Mouse (Mus musculus): ENCODE results near the gene Gm6337. TPM values are rescaled to one million over a fixed set of nuclear protein-coding genes. Genes with fewer than 3 reads are reported as not detected.

Gm6337 gene
- not detected for polyA plus RNA-seq (2017; shearing (Covaris generic))

DNA sequence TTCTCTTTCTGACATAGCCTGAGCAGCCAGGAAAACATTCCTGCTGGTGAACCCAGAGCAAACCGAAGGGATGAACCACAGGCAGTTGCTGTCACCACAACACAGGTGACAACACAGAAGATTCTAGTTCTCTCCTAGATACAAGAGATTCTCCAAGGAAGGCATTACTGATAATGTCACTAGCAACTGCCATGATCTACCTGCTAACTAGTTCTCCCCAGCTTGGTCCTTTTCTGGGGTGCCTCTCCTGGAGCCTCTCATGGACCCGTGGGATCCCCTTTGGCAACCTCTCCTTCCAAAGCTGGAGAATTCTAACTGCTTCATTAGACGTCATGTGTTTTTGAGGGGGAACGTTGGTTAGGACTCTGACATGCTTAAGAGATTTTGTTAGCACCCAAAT, at the start of gene Gm6337:
Gene Gm6337, minus strand, starts transcription at position 101 of the 400 bp plus-strand sequence.

DNA sequence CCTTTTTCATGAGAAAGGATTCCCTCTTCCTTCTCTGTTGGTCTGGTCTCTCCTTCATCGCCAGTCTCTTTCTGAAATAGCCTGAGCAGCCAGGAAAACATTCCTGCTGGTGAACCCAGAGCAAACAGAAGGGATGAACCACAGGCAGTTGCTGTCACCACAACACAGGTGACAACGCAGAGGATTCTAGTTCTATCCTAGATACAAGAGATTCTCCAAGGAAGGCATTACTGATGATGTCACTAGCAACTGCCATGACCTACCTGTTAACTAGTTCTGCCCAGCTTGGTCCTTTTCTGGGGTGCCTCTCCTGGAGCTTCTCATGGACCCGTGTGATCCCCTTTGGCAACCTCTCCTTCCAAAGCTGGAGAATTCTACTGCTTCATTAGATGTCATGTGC, 35.8 kb upstream of the Gm6337 start, which contains the start of gene Gm8206:
Gene Gm8206, minus strand, starts transcription at position 101 of the 400 bp plus-strand sequence.

Other genes starting within 250 kb of the Gm6337 start
- not detected for gene Gm3424, start 227.9 kb downstream of the Gm6337 start, polyA plus RNA-seq (2017; shearing (Covaris generic))
- gene Gm8237, start 177.9 kb downstream of the Gm6337 start, polyA plus RNA-seq (2017; shearing (Covaris generic)) = 0.60 TPM
- 1.6 TPM for gene Gm3248, start 96.5 kb downstream of the Gm6337 start, polyA plus RNA-seq (2017; shearing (Covaris generic))
- gene Gm3453, start 79.1 kb downstream of the Gm6337 start, polyA plus RNA-seq (2017; shearing (Covaris generic)) = not detected
- gene Gm8206, start 35.7 kb upstream of the Gm6337 start, polyA plus RNA-seq (2017; shearing (Covaris generic)) = 2.0 TPM
- 5.6 TPM for gene Gm3468, start 50.4 kb upstream of the Gm6337 start, polyA plus RNA-seq (2017; shearing (Covaris generic))
- gene Gm3476, start 67.5 kb upstream of the Gm6337 start, polyA plus RNA-seq (2017; shearing (Covaris generic)) = not detected
- not detected for gene Gm21560, start 161.0 kb upstream of the Gm6337 start, polyA plus RNA-seq (2017; shearing (Covaris generic))
- 3.9 TPM for gene Gm3411, start 229.0 kb upstream of the Gm6337 start, polyA plus RNA-seq (2017; shearing (Covaris generic))
- not detected for gene Gm21103, start 246.6 kb upstream of the Gm6337 start, polyA plus RNA-seq (2017; shearing (Covaris generic))

All from CD4-positive, CD25-positive, alpha-beta regulatory T cell (primary cell).